ENCODE assay signal across 13 mouse cellular contexts in genomic region chr8:79350805-79351204, GRCm38 (mm10). TPM values are rescaled to one million over a fixed set of nuclear protein-coding genes. Genes with fewer than 3 reads are reported as not detected.
DNase-seq lines count a peak whose midpoint lies in the region; ATAC-seq and TF ChIP-seq lines count a peak whose summit lies in the region.
"Had no signal": no experiment of that assay in that cellular context is flagged by ENCODE, and none has a peak within 500 bp of the region (broad histone marks: within the 10 kb centered on the region; RNA-seq: fewer than 3 reads in every experiment).

No protein-coding gene starts in this region.

- H3K4me2 ChIP-seq in kidney, embryonic 15.5 days, result no peak overlapping the region
- H3K4me2 ChIP-seq in hindbrain, postnatal 0 days (ENCODE audit: low read depth, low read length), result no peak overlapping the region
- H3K4me2 ChIP-seq: liver, embryonic 12.5 days had no signal

- 84% methylated on average over 3 of the region's 3 CpGs for WGBS in kidney, embryonic 15.5 days
- 56% methylated on average over 3 of the region's 3 CpGs for WGBS in hindbrain, postnatal 0 days

- H3K36me3 ChIP-seq in kidney, embryonic 15.5 days, result peaks cover 79% of the 10 kb centered on the region
- H3K36me3 ChIP-seq in hindbrain, postnatal 0 days (ENCODE audit: insufficient read depth, low read length), result peaks cover 17% of the 10 kb centered on the region; the same call in 1 of the 2 replicates
- H3K36me3 ChIP-seq: G1E had no signal

- no peak for ATAC-seq in kidney, embryonic 15.5 days (replicated peaks; ENCODE audit: low FRiP score)
- no peak for ATAC-seq in hindbrain, postnatal 0 days
- ATAC-seq: liver, embryonic 12.5 days had no signal

- no peak for DNase-seq in gastrocnemius, adult 2 months
- DNase-seq in gastrocnemius, postnatal 36 days, result no peak
- no peak for DNase-seq in kidney, adult 11 months
- peak; percentile 82 for DNase-seq in Muller cell, postnatal 12 days (ENCODE audit: inconsistent ontology term)
- DNase-seq in hindbrain, postnatal 0 days (ENCODE audit: low spot score), result peak; percentile 8
- no peak for DNase-seq in urinary bladder, postnatal 4 days (ENCODE audit: low spot score in 2 of 2)
- no peak for DNase-seq in testis, postnatal 14 days (ENCODE audit: low spot score)
- DNase-seq: B cell, adult 2 months; thymus, postnatal 4 days had no signal

- H3K27me3 ChIP-seq in kidney, embryonic 15.5 days, result no peaks in the 10 kb centered on the region
- H3K27me3 ChIP-seq in hindbrain, postnatal 0 days (ENCODE audit: insufficient read depth, low read length), result no peaks in the 10 kb centered on the region
- H3K27me3 ChIP-seq: liver, embryonic 12.5 days; megakaryocyte, embryonic 14.5 days had no signal

- no peak overlapping the region for H3K9ac ChIP-seq in kidney, embryonic 15.5 days
- H3K9ac ChIP-seq in hindbrain, postnatal 0 days (replicated peaks; ENCODE audit: low read length), result no peak overlapping the region
- H3K9ac ChIP-seq: liver, embryonic 12.5 days had no signal

- H3K4me3 ChIP-seq in gastrocnemius, adult 2 months, result no peak overlapping the region
- H3K4me3 ChIP-seq in kidney, embryonic 15.5 days (replicated peaks), result no peak overlapping the region
- H3K4me3 ChIP-seq in hindbrain, postnatal 0 days (ENCODE audit: low read length), result no peak overlapping the region
- H3K4me3 ChIP-seq: liver, embryonic 12.5 days; megakaryocyte, embryonic 14.5 days had no signal

- no peaks in the 10 kb centered on the region for H3K9me3 ChIP-seq in kidney, embryonic 15.5 days (replicated peaks)
- no peaks in the 10 kb centered on the region for H3K9me3 ChIP-seq in hindbrain, postnatal 0 days (ENCODE audit: low read length)
- H3K9me3 ChIP-seq: G1E; liver, embryonic 12.5 days; megakaryocyte, embryonic 14.5 days had no signal

- no peak for TF ChIP-seq CTCF in gastrocnemius, adult 2 months (IDR thresholded peaks at IDR 0.05)
- TF ChIP-seq CTCF in hindbrain, postnatal 0 days (IDR thresholded peaks at IDR 0.05; ENCODE audit: low read depth), result no peak

- H3K4me1 ChIP-seq in kidney, embryonic 15.5 days, result peaks cover 17% of the 10 kb centered on the region
- peaks cover 8% of the 10 kb centered on the region for H3K4me1 ChIP-seq in hindbrain, postnatal 0 days (ENCODE audit: insufficient read depth, low read length)
- H3K4me1 ChIP-seq: liver, embryonic 12.5 days had no signal

- H3K27ac ChIP-seq in gastrocnemius, adult 2 months, result peak overlapping the region; percentile 55; the same call in 1 of the 2 replicates
- peak overlapping the region; percentile 55; the same call in 1 of the 2 replicates for H3K27ac ChIP-seq in kidney, embryonic 15.5 days
- peak overlapping the region; percentile 72 for H3K27ac ChIP-seq in hindbrain, postnatal 0 days
- H3K27ac ChIP-seq: liver, embryonic 12.5 days had no signal

- intact Hi-C loops in gastrocnemius, adult 2 months (cut with DNase I), result loop anchor here (5.0 kb wide), 1 partner anchor 46 kb away; the partner anchor contains the start of gene Smad1
- intact Hi-C loops in gastrocnemius, postnatal 36 days (cut with DNase I), result loop anchor here (2.0 kb wide), 1 partner anchor 48 kb away; the partner anchor contains the start of gene Smad1

RNA-seq across cellular contexts. Expression of gene Smad1, which starts 48.5 kb away (rescaled TPM):
- 1 to 10 TPM; 8.9 to 9.5 TPM for total RNA-seq in gastrocnemius, adult 2 months (2021)
- total RNA-seq in gastrocnemius, postnatal 36 days (2021), result 10 to 100 TPM in 1 of 2 experiments, 1 to 10 TPM in 1; 8.8 to 10.4 TPM
- 40.0 and 41.0 TPM in 2 replicates for polyA plus RNA-seq in kidney, embryonic 15.5 days (2015; fragmentation: Nextera tagmentation; extraction: Ambion mirVana)
- total RNA-seq in hindbrain, postnatal 0 days (2014; rRNA removed), result 69.8 and 77.2 TPM in 2 replicates
- polyA plus RNA-seq in hindbrain, postnatal 0 days (2015; fragmentation: Nextera tagmentation; extraction: Ambion mirVana), result 49.1 and 50.1 TPM in 2 replicates

RNA-seq across cellular contexts. Expression of gene Mmaa, which starts 56.1 kb away (rescaled TPM):
- total RNA-seq in gastrocnemius, adult 2 months (2021), result 10 to 100 TPM; 14.6 to 25.8 TPM
- total RNA-seq in gastrocnemius, postnatal 36 days (2021), result 10 to 100 TPM; 17.7 to 18.9 TPM
- polyA plus RNA-seq in kidney, embryonic 15.5 days (2015; fragmentation: Nextera tagmentation; extraction: Ambion mirVana), result 13.0 and 13.2 TPM in 2 replicates
- total RNA-seq in hindbrain, postnatal 0 days (2014; rRNA removed), result 6.8 and 7.9 TPM in 2 replicates
- 11.5 and 12.9 TPM in 2 replicates for polyA plus RNA-seq in hindbrain, postnatal 0 days (2015; fragmentation: Nextera tagmentation; extraction: Ambion mirVana)

Comparison
In these comparisons a context has a peak if more than half of its experiments do, and no peak if none do; other contexts are left out.
1. DNase-seq: peak in Muller cell, postnatal 12 days (single experiment) and hindbrain, postnatal 0 days (single experiment); none in gastrocnemius, adult 2 months (single experiment), gastrocnemius, postnatal 36 days (0 of 2), kidney, adult 11 months (single experiment), urinary bladder, postnatal 4 days (0 of 2) and testis, postnatal 14 days (single experiment).
2. Peak in every context shown above with its lines, with median percentiles within 50 percentile points of each other: H3K27ac ChIP-seq.